Mouse (Mus musculus): Measurements from ENCODE around the gene Adgrv1.
A peak's percentile ranks its signal among the peaks of the same experiment; 100 is the strongest.

Gene Adgrv1

DNA sequence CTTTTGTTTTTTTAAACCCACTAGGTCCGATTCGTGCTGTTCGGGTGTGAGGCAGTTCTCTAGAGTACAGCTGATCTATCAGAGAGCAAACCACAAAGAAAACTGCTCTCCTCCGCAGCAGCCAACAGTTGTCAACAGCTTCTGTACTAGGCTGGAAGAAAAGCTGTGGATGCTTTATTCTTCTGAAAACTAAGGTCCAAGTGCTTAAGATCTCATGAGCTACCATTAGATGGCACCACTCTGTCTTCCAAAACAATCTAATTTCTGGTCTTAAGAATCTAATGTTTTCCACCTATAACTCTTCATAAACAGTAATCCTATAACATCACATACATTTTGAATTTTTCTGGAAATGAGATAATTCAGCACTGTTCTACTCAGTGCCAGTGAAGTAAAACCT lies 22.6 kb downstream of the Adgrv1 start:
- DNase-seq: no peak

DNA sequence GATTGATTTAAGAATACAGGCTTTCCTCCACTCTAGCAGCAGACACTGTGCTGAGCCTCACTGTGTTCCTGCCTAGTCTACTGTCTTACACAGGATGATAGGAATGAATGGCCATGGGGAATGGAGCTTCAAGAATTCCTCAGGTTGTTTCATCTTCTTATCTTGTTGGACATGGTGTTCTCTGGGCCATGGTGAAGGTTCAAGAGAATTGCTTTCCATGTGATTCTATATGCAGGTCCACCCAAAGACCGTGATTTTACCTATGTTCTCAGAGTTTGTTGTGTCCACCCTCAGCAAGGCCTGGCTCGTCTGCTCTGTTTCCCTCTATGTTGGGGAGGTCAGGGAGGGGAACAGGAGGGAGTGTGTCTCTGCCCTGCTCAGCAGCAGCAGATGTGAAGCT lies 26.0 kb downstream of the Adgrv1 start:
- no peak for DNase-seq

DNA sequence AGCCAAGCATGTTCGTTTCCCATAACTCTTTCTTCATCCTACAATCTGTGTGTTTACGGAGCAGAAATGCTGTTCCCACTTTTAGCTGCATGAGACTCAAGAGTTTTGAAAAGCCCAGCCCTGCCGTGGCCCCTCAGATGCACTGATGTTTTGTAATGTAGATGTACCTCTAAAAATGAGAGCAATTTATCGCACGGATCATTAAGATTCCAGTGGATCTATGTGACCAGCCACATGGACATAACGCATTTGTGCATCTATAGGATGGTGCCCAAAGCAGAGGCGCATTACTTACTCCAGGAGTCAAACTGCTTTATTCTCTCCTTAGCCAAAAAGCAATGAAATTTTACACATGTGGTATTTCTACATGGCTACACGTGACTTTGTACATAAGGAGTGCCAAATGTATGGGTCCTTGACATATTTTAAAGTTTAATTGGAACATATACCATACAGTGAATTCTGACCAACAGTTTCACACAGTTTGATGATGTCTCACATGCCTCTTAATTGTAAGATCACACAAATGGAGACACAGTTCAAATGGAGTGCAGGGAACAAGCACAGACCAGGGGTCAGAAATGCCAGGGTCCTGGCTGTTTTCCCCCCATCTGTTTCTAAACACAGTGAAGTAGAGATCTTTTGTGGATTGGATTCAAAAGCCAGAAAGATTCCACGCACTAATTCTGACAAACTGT lies 35.9 kb downstream of the Adgrv1 start:
- DNase-seq: no peak

DNA sequence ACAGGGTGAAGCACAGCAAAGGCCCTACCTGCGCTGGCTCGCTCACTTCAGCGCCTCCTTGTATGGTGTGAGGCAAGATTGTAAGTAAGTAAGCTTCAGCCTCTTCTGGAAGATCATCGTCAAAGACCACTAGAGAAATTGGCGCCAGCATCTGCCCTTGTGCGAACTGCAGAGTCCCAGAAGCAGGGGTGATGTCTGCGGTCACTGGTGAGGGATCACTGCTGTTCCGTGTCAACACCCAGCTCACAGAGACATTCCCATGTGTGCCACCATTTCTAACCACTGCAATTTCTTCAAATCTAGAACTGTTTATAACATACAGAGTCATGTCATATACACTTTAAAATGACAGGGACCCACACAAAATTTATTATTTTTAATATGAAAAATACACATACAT lies 54.3 kb downstream of the Adgrv1 start:
- no peak for DNase-seq

DNA sequence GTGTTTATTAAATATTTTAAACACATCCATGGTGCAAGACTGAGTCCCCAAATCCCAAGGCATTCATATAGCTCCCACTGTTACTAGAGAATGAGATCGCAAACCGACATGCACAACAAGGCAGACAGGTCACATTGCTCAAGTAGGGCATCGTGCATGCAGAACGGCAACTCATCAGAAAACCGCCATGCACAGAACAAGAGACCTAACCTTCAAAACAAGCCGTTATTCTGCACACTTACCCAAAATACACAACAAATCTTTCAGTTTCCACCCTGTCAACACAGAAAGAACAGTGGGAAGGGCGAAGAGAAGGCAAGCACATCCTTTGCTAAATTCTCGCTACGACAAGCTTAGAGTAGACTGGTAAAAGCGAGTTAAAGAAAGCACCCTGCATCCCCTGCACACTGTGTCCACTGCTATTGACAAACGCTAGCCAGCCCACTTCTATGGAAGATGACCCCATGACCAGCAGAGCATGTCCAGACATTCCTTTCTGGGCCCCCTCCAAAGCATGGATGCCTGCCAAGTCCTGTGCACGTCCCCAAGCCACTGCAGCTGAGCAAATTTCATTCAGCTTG lies 62.6 kb downstream of the Adgrv1 start:
- DNase-seq: peak; percentile 83 to 88

DNA sequence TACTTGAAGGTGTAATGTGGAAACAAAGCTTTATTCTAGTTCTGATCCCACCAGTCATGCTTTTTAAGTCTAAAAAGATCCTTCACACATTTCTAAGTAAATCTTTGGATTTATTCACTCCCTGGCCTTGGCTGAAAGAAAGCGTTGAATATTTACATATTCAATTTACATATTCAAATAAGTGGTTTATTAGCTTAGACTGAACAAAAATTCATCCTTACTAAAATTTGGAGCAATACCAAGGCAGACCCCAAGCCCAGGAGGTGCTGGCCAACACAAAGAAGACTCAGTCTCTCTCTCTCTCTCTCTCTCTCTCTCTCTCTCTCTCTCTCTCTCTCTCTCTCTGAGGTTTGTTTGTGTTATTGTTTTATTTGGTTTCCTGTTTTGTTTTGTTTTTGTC lies 82.9 kb downstream of the Adgrv1 start:
- DNase-seq: no peak

DNA sequence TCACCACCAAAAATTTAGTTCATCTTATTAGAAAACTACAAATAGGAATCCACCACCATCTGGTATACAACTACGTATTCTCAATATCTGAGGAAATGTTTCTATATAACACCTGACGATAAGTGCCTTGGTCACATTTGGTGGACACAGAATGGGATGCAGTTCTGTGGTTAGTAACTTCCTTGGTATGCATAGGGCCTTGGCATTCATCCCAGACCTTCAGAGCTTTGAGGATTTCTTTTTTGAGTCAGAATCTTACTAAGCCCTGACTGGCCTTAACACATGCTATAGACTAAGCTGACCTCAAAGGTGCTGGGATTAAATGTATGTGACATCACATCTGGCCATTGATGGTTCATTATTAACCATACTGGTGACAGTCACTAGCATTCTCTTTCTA lies 98.0 kb downstream of the Adgrv1 start:
- no peak for DNase-seq

DNA sequence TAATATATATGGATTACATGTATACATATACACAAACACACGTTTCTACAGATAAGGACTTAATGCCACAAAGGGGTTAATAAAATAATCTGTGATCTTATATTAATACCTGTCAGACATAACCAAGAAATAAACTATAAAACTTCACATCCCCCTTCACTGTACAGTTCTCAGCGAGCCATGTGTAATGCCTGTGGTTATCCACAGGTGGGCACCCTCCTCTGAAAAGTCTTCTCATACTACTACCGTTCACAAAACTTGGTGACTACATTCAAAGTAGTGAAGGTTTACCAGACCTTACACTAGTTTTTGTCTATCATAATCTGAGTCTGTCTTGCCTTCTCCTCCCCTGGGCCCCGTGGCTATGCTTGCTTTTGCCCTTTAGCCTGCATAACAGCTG lies 106.3 kb downstream of the Adgrv1 start:
- DNase-seq: no peak

DNA sequence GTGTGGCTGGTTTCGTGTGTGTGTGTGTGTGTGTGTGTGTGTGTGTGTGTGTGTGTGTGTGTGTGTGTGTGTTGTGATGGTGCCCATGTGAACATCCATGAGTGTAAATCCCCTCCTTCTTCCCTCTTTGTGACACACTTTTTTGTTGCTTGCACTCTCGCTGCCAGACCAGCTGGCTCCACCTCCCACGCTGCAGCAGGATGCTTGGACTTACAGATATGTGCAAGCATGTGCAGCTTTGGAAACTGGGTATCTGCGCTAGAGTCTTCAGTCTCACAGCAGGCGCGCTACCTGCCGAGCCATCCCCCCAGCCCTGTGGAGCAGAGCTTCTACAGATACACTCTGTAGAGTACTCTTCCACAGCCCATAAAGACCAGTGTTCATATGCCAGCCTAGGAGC lies 122.8 kb downstream of the Adgrv1 start:
- no peak for DNase-seq

DNA sequence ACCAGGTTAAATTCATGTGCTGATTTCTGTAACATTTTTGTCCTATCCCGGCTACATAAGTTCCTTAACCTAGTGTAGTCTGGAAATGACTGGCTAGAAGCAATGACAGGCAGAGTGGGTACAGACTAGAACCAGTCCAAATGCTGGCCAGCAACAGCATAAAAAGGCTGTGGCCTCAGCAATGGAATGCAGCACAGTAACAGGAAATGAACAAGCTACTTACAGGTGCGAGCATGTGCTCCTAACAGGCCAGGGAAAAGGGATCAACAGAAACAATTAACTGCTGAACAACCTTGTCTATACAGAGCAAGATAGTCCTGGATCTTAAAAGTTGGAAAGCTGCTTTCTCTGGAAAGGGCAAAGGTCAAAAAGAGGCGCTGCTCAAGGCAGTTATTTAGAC lies 135.9 kb downstream of the Adgrv1 start:
- no peak for DNase-seq

DNA sequence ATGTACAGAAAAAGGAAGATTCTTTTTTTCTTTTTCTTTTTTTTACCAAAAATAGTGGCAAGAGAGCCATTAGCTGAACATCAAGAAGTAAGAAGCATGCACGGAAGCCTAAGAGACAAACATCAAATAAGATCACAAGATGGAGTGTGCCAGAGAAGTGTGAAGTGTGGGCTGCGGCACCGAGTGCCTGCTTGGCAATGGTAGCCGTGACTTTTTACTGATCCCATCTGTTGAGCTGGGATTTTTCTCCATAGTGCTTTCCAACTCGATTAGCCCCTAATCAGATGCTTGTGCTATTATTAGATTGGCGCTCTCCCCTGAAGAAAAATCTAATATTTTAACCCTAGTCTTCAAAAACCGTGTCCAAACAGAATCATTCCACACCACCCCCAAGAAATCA lies 141.0 kb downstream of the Adgrv1 start:
- DNase-seq: peak; percentile 24 to 28

DNA sequence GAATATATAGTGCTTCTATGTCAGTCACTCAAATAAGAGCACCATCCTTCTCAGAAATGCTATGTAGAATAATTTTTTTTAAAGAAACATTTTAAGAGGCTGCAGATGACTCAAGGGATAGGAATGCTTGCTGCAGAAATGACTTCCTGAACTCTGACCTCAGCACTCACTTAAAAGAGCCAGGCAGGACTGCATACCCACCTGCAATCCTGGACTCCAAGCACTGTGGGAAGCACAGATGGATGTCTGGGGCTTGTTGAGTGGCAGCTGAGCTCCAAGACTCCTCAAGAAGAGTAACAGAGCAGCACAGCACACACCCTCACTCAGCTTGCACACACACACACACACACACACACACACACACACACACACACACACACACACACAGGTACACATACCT lies 146.0 kb downstream of the Adgrv1 start:
- DNase-seq: no peak

DNA sequence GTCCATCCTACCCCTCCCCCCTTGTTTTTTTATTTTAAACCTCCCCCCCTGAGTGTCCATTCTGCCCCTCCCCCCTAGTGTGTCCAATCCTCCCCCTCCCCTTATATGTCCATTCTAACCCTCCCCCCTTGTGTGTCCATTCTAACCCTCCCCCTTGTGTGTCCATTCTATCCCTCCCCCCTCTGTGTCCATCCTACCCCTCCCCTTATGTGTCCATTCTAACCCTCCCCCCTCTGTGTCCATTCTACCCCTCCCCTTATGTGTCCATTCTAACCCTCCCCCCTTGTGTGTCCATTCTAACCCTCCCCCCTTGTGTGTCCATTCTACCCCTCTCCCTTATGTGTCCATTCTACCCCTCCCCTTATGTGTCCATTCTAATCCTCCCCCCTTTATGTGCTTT lies 159.2 kb downstream of the Adgrv1 start:
- DNase-seq: no peak

DNA sequence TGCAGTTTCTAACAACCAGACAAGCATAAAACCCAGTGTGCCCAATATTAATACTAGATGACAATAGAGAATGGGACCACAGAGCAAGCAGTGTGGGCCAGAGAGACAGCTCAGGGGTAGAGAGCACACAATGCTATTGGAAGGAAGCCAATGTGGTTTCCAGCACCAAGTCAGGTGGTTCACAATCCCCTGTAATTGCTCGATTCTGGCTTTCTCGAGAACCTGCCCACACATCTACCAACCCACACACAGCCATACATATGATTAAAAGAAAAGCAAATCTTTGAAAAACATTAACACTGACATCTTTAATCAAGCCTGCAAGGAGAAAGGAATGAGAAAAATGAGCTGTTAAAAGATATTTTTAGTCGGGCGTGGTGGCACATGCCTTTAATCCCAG lies 166.3 kb downstream of the Adgrv1 start:
- DNase-seq: peak in 1 of 2 experiments; percentile 27

DNA sequence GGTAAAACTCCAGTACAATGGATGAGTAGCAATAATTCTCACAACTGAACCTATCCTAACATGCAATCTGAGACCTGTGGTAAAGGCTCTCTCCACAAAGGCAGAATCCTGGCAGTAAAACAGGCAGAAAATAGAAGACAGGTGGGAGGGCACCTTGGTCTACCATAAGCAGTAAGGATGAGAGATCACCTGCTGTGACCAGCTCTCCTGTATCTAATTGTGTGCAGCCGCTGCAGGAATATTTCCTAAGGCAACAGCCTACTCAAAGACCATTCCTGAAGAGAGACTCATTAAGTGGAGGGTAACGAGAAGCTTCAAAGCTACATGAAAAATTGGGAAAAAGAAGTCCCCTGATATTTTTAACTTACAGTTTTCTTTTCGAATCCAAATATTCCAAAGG lies 167.2 kb downstream of the Adgrv1 start:
- DNase-seq: peak; percentile 35 to 45

DNA sequence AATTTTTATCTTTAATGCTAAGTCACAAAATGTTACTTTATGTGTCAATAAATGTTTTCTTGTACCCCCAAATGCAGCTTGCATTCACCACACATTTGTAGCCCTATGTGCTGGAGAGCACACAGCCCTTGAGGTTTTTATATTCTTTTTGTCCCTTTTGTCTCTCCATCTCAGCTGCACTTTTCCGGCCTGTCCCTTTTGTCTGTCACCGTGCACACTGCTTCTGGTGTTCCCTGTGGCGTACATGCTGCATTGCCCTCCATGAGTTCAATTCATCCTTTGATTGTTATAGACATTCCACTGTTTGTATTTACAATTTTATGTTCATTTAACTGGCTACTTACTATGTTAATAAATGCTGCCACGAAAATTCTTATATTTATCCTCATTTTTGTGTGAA lies 183.3 kb downstream of the Adgrv1 start:
- DNase-seq: no peak

DNA sequence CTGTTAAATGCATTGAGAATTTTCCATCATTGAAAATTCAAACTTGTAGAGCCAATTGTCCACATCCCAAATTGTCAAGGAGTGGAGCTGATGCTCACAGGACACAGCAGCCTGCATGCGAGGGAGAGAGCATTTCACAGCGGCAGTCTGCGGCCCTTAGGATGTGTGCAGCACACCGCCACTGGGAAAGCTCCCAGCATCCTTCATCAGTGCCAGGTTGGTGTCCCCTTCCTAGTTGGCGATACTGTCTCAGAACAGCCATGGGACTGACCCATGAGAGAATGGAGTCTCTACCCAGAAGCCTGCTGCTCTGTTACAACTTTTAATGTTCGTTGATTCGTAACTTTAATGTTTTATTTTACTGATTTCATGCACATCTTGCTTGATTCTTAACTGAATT lies 183.8 kb downstream of the Adgrv1 start:
- DNase-seq: peak in 1 of 2 experiments; percentile 24

DNA sequence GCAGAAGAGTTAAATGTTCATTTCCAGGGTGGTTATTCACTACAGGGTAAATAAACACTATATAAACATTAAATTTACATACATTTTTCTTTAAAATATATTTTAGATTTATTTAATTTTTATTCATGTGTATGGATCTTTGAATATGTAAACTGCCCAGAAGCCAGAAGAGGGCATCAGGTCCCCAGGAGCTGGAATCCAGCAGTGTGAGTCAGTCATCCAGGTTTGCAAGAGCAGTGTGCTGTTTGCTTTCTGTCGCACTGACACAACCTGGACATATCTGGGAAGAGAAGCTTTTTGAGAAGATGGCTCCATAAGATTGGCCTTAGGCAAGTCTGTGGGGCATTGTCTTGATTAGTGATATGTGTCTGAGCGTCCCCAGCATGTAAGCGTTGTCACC lies 191.5 kb downstream of the Adgrv1 start:
- peak in 1 of 2 experiments; percentile 14 for DNase-seq

DNA sequence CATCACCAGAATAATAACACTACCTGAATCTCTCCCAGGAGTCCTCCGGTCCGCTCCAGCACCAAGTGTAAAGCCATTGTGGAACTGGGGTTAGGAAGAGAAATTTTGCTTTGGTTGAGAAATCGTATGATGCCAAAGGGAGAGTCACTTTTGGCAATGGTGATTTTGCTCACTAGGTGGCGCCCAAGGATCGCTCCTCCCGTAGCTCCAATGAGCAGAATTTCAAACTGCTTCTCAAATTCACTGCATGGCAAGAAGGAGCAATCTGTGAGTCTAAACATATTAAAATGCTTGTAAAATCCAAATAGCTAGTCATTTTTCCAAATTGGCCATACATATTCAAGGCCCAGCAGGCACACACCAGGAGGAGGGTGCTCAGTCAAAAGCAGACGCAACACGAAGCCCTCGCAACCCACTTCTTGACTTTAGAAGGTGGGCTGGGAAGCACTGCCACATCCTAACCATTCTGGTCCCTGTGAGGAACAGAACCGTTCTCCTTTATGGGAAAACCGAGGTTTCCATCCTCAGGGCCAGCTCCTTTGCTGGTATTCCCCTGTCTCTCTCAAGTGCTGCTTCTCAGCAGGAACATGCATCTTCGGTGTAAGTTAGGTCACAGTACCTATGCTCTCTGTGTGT lies 193.4 kb downstream of the Adgrv1 start:
- DNase-seq: peak; percentile 92 to 95

DNA sequence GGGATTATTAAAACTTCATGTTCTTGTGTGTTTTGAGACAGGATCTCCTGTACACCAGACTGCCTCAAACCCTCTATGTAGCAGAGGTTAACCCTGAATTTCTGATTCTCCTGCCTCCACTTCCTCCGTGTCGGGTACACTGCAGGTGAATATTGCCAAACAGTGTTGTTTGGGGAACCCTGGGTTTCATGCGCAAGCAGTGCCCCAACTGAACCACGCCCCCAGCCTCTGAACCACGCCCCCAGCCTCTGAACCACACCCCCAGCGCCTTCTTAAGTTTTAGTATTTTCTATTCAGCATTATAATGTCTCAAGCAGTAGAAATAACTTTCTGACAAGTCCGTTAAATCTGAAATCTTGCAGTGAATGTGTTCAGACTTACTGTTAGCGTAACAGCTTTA lies 195.9 kb downstream of the Adgrv1 start:
- DNase-seq: no peak

DNA sequence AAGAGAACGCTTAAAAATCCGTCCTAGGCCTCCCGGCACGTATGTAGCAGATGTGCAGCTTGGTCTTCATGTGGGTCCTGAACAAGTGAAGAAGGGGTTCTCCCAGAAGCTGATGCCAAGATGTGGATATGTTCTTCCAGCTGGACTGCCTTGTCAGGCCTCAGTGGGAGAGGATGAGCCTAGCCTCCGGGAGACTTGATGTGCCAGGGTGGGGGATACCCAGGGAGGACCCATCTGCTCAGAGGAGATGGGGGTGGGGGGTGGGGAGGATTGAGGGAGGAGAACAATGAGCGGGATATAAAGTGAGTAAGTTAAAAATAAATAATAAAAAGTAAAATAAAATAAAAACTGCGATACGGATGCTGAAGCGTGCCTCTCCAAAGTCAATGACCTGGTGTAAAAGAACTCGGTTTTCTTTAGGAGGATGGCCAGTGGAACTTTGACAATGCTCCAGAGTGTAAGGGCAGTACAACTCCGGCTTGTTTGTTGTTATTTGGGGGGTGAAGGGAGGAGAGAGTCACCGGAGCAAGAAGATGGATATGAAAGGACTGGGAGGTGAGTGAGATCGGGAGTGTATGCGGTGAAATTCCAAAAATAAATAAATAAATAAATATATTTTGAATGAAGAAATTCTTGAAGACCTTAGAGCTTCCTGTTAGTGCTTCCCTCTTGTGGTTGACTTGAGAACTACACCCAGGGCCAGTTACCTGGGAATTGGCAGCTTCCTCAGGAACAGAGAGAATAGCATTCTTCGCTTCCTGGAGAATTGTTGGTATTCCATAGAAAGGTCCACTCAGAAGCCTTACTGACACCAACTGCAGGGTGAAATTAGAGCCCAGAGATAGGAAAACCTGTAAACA lies 205.8 kb downstream of the Adgrv1 start:
- peak; percentile 80 to 87 for DNase-seq

DNA sequence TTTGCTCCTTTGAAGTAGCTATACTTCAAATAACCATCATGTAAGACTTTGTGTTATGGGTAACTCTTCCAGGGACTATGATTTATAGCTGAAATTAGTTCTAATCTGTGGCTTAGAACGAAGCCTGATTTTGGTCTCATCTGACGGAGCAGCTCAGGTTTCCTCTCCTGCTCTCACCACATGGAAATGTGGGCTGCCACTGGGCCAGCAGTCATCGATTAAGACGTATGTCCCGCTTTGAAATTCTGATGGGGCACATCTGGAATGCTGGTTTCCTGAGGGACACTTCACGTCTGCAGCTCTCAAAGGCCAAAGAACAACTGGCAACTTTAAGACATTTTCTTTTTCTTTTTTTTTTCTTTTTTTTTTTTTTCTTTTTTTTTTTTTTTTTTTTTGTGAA lies 207.8 kb downstream of the Adgrv1 start:
- DNase-seq: no peak

DNA sequence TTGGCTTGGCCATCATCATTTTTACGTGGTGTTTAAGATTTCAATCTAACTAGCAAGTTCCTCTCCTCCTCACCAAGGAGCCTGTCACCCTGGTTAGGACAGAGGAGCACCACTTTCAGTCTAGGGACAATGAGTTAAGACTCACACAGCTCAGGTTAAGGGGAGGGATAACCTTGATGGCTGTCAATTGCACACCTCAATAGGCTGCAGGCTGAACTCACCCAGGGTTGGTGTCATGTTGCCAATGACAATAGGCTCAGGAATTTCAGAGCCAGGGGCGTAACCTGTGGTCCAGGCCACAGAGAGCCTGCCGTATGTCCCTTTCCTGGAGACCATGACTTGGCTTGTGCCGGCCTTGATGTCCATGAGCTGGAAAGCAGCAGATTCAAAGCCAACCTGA lies 209.0 kb downstream of the Adgrv1 start:
- DNase-seq: no peak

Measured in cerebellum, postnatal 10 days (tissue).